Mouse (Mus musculus): ENCODE data around the gene Slc30a10.
A peak's percentile ranks its signal among the peaks of the same experiment; 100 is the strongest.

Slc30a10 gene

DNA sequence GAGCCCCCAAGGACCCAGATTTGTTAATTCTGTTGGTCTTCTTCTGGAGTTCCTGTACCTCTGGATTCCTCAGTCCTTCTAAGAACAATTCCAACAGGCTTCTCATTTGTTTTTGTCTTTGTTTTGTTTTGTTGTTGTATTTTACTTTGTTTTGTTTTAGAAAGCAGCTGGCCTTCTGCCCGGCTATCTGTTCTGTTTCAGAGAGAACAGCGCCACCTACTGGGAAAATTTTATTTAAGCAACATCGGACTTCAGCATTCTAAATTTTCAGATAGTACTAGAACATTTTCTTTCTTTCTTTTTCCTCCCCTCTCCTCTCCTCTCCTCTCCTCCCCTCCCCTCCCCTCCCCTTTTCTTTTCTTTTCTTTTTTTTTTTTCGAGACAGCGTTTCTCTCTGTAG, 62.9 kb downstream of the Slc30a10 start:
- peak; percentile 74 for DNase-seq (ENCODE audit: low read depth, low spot score)

Measured in mesoderm, embryonic 11.5 days (tissue).